22 mouse cellular contexts compared by ENCODE assay signal in the genomic region with DNA sequence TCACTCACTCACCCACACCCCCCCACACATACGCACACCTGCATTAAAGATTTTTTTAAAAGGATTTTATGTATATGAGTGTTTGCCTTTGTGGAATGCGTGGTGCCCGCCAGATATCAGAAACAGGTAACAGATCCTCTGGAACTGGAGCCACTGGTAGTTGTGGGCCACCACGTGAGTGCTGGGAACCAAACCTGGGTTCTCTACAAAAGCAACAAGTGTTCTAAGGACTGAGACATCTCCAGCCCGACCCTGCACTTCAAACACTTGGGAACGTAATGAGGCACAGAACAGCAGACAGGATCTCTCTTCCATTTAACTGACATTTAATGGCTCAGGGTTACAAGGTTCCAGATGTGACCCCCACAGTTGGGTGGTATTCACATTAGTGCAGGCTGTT. TPM values are rescaled to one million over a fixed set of nuclear protein-coding genes. Genes with fewer than 3 reads are reported as not detected.
A peak's percentile ranks its signal among the peaks of the same experiment; 100 is the strongest.
DNase-seq lines count a peak whose midpoint lies in the region; ATAC-seq and TF ChIP-seq lines count a peak whose summit lies in the region.
"Had no signal": no experiment of that assay in that cellular context is flagged by ENCODE, and none has a peak within 500 bp of the region (broad histone marks: within the 10 kb centered on the region; RNA-seq: fewer than 3 reads in every experiment).

No protein-coding gene starts in this region.

- H3K4me1 ChIP-seq in heart, embryonic 10.5 days, result peaks cover 48% of the 10 kb centered on the region
- H3K4me1 ChIP-seq in kidney, embryonic 15.5 days, result peaks cover 19% of the 10 kb centered on the region
- peaks cover 97% of the 10 kb centered on the region for H3K4me1 ChIP-seq in G1E (ENCODE audit: insufficient read depth, low read depth, low read length)
- H3K4me1 ChIP-seq in limb, embryonic 15.5 days, result peaks cover 39% of the 10 kb centered on the region

- DNase-seq in heart, embryonic 10.5 days (ENCODE audit: low spot score), result no peak
- no peak for DNase-seq in heart, postnatal 36 days
- DNase-seq in kidney, postnatal 10 days, result no peak
- no peak for DNase-seq in G1E (ENCODE audit: low spot score)
- DNase-seq in urinary bladder, postnatal 14 days (ENCODE audit: low spot score), result no peak
- DNase-seq in left cerebral cortex, postnatal 25 days (ENCODE audit: low spot score in 2 of 2), result no peak
- DNase-seq: adrenal gland, postnatal 36 days; cerebellum, adult 9-11 months; gastrocnemius, postnatal 25 days; lung, adult 2 months; right cerebral cortex, postnatal 25 days; thymus, postnatal 4 days had no signal

- peak overlapping the region; percentile 77; the same call in 1 of the 2 replicates for H3K27ac ChIP-seq in heart, embryonic 10.5 days
- H3K27ac ChIP-seq in kidney, embryonic 15.5 days, result peak overlapping the region; percentile 76; the same call in 1 of the 2 replicates
- peak overlapping the region; percentile 33; the same call in 1 of the 2 replicates for H3K27ac ChIP-seq in limb, embryonic 15.5 days
- H3K27ac ChIP-seq: hindbrain, embryonic 14.5 days had no signal

- no peak for ATAC-seq in kidney, embryonic 15.5 days (replicated peaks; ENCODE audit: low FRiP score)
- no peak for ATAC-seq in G1E (ENCODE audit: extremely low read depth, insufficient number of reproducible peaks, low FRiP score, poor library complexity, severe bottlenecking)
- ATAC-seq in limb, embryonic 15.5 days (ENCODE audit: insufficient number of reproducible peaks, low FRiP score, low TSS enrichment, low read depth), result no peak
- ATAC-seq: intestine, postnatal 0 days; Patski had no signal

- H3K27me3 ChIP-seq in heart, embryonic 10.5 days (ENCODE audit: insufficient read depth, poor library complexity, severe bottlenecking), result no peaks in the 10 kb centered on the region
- no peaks in the 10 kb centered on the region for H3K27me3 ChIP-seq in kidney, embryonic 15.5 days
- H3K27me3 ChIP-seq in G1E (ENCODE audit: insufficient read depth, low read length), result no peaks in the 10 kb centered on the region
- no peaks in the 10 kb centered on the region for H3K27me3 ChIP-seq in limb, embryonic 15.5 days
- H3K27me3 ChIP-seq: neural tube, embryonic 13.5 days; Patski had no signal

- intact Hi-C loops in heart, postnatal 36 days (cut with DNase I), result no loop called here
- intact Hi-C loops in left cerebral cortex, postnatal 25 days (cut with DNase I), result no loop called here

- no peak overlapping the region for H3K9ac ChIP-seq in kidney, embryonic 15.5 days
- no peak overlapping the region for H3K9ac ChIP-seq in limb, embryonic 15.5 days
- H3K9ac ChIP-seq: hindbrain, embryonic 14.5 days; neural tube, embryonic 13.5 days had no signal

- no peak overlapping the region for H3K4me2 ChIP-seq in kidney, embryonic 15.5 days
- H3K4me2 ChIP-seq in limb, embryonic 15.5 days, result no peak overlapping the region
- H3K4me2 ChIP-seq: hindbrain, embryonic 14.5 days; neural tube, embryonic 13.5 days had no signal

- peaks cover 52% of the 10 kb centered on the region for H3K36me3 ChIP-seq in heart, embryonic 10.5 days
- H3K36me3 ChIP-seq in kidney, embryonic 15.5 days, result peaks cover 68% of the 10 kb centered on the region
- H3K36me3 ChIP-seq in G1E (replicated peaks), result peaks cover 48% of the 10 kb centered on the region
- peaks cover 46% of the 10 kb centered on the region for H3K36me3 ChIP-seq in limb, embryonic 15.5 days

- H3K4me3 ChIP-seq in heart, embryonic 10.5 days, result no peak overlapping the region
- H3K4me3 ChIP-seq in kidney, embryonic 15.5 days (replicated peaks), result no peak overlapping the region
- H3K4me3 ChIP-seq in G1E (ENCODE audit: low read depth, low read length), result peak overlapping the region; percentile 47; the same call in 1 of the 2 replicates
- H3K4me3 ChIP-seq in limb, embryonic 15.5 days, result no peak overlapping the region
- H3K4me3 ChIP-seq: layer of hippocampus, adult 2 months; neural tube, embryonic 13.5 days had no signal

- no peaks in the 10 kb centered on the region for H3K9me3 ChIP-seq in heart, embryonic 10.5 days
- no peaks in the 10 kb centered on the region for H3K9me3 ChIP-seq in kidney, embryonic 15.5 days (replicated peaks)
- no peaks in the 10 kb centered on the region for H3K9me3 ChIP-seq in G1E (replicated peaks)
- no peaks in the 10 kb centered on the region for H3K9me3 ChIP-seq in limb, embryonic 15.5 days
- H3K9me3 ChIP-seq: neural tube, embryonic 13.5 days had no signal

- no peak for TF ChIP-seq CTCF in G1E (IDR thresholded peaks at IDR 0.05; ENCODE audit: low read depth, low read length)

- 64% methylated on average over 6 of the region's 6 CpGs for WGBS in heart, embryonic 10.5 days
- WGBS in kidney, embryonic 15.5 days, result 71% methylated on average over 6 of the region's 6 CpGs
- WGBS in limb, embryonic 15.5 days, result 41% methylated on average over 6 of the region's 6 CpGs

RNA-seq across cellular contexts. Expression of a gene that starts 15.4 kb away (rescaled TPM):
- 58.7 and 77.1 TPM in 2 replicates for polyA plus RNA-seq in heart, embryonic 10.5 days (2016; fragmentation: Nextera tagmentation; extraction: Ambion mirVana)
- 1 to 10 TPM; 5.2 to 5.9 TPM for total RNA-seq in heart, postnatal 36 days (2021)
- polyA plus RNA-seq in kidney, embryonic 15.5 days (2015; fragmentation: Nextera tagmentation; extraction: Ambion mirVana), result 102 and 105 TPM in 2 replicates
- total RNA-seq in G1E (2014; fragmentation: Nextera tagmentation), result 10.8 and 12.0 TPM in 2 replicates
- total RNA-seq in G1E (2017), result 1.9 and 2.0 TPM in 2 replicates
- polyA plus RNA-seq in G1E (2012), result 0.45 and 0.94 TPM in 2 replicates
- polyA plus RNA-seq in limb, embryonic 15.5 days (2015; fragmentation: Nextera tagmentation; extraction: Ambion mirVana), result 73.5 and 76.4 TPM in 2 replicates
- total RNA-seq in left cerebral cortex, postnatal 25 days (2021), result 100 to 1,000 TPM; 162 to 177 TPM

RNA-seq across cellular contexts. Expression of a gene that starts 32.6 kb away (rescaled TPM):
- polyA plus RNA-seq in heart, embryonic 10.5 days (2016; fragmentation: Nextera tagmentation; extraction: Ambion mirVana), result 31.6 and 33.0 TPM in 2 replicates
- 10 to 100 TPM; 28.7 to 32.0 TPM for total RNA-seq in heart, postnatal 36 days (2021)
- 42.0 and 45.5 TPM in 2 replicates for polyA plus RNA-seq in kidney, embryonic 15.5 days (2015; fragmentation: Nextera tagmentation; extraction: Ambion mirVana)
- total RNA-seq in G1E (2014; fragmentation: Nextera tagmentation) (213 and 227 TPM in 2 replicates), G1E (2017) (101 and 104 TPM in 2 replicates)
- polyA plus RNA-seq in G1E (2012), result 201 and 245 TPM in 2 replicates
- 44.9 and 47.8 TPM in 2 replicates for polyA plus RNA-seq in limb, embryonic 15.5 days (2015; fragmentation: Nextera tagmentation; extraction: Ambion mirVana)
- 10 to 100 TPM; 38.1 to 47.0 TPM for total RNA-seq in left cerebral cortex, postnatal 25 days (2021)

RNA-seq across cellular contexts. Expression of a gene that starts 33.4 kb away (rescaled TPM):
- polyA plus RNA-seq in heart, embryonic 10.5 days (2016; fragmentation: Nextera tagmentation; extraction: Ambion mirVana), result 37.5 and 41.2 TPM in 2 replicates
- total RNA-seq in heart, postnatal 36 days (2021), result 10 to 100 TPM; 30.9 to 42.3 TPM
- 45.3 and 49.8 TPM in 2 replicates for polyA plus RNA-seq in kidney, embryonic 15.5 days (2015; fragmentation: Nextera tagmentation; extraction: Ambion mirVana)
- 779 and 780 TPM in 2 replicates for total RNA-seq in G1E (2014; fragmentation: Nextera tagmentation)
- total RNA-seq in G1E (2017), result 554 and 576 TPM in 2 replicates
- 737 and 869 TPM in 2 replicates for polyA plus RNA-seq in G1E (2012)
- polyA plus RNA-seq in limb, embryonic 15.5 days (2015; fragmentation: Nextera tagmentation; extraction: Ambion mirVana), result 40.8 and 47.0 TPM in 2 replicates
- total RNA-seq in left cerebral cortex, postnatal 25 days (2021), result 10 to 100 TPM; 30.6 to 34.9 TPM

RNA-seq across cellular contexts. Expression of a gene that starts 45.6 kb away (rescaled TPM):
- polyA plus RNA-seq in heart, embryonic 10.5 days (2016; fragmentation: Nextera tagmentation; extraction: Ambion mirVana), result not detected in 2 replicates
- not detected for total RNA-seq in heart, postnatal 36 days (2021)
- polyA plus RNA-seq in kidney, embryonic 15.5 days (2015; fragmentation: Nextera tagmentation; extraction: Ambion mirVana), result not detected in 2 replicates
- not detected in 2 replicates for total RNA-seq in G1E (2014; fragmentation: Nextera tagmentation)
- not detected in 2 replicates for total RNA-seq in G1E (2017)
- not detected in 2 replicates for polyA plus RNA-seq in G1E (2012)
- polyA plus RNA-seq in limb, embryonic 15.5 days (2015; fragmentation: Nextera tagmentation; extraction: Ambion mirVana), result not detected in 2 replicates
- total RNA-seq in left cerebral cortex, postnatal 25 days (2021), result not detected
- total RNA-seq: adrenal gland, postnatal 36 days; gastrocnemius, postnatal 25 days; layer of hippocampus, adult 2 months; left cerebral cortex, adult 8-10 months had no signal
- polyA plus RNA-seq: frontal cortex, adult 2 months; hindbrain, embryonic 14.5 days; intestine, postnatal 0 days; lung, adult 2 months; neural tube, embryonic 13.5 days had no signal

RNA-seq across cellular contexts. Expression of a gene that starts 50.6 kb away (rescaled TPM):
- not detected in 2 replicates for polyA plus RNA-seq in heart, embryonic 10.5 days (2016; fragmentation: Nextera tagmentation; extraction: Ambion mirVana)
- not detected for total RNA-seq in heart, postnatal 36 days (2021)
- polyA plus RNA-seq in kidney, embryonic 15.5 days (2015; fragmentation: Nextera tagmentation; extraction: Ambion mirVana), result 0.06 TPM in 1 of 2 replicates, not detected in the other
- total RNA-seq in G1E (2014; fragmentation: Nextera tagmentation), result not detected in 2 replicates
- total RNA-seq in G1E (2017), result 0.06 and 0.22 TPM in 2 replicates
- polyA plus RNA-seq in G1E (2012), result not detected in 2 replicates
- polyA plus RNA-seq in limb, embryonic 15.5 days (2015; fragmentation: Nextera tagmentation; extraction: Ambion mirVana), result 0.05 and 0.07 TPM in 2 replicates
- under 1 TPM; 0.85 to 0.87 TPM for total RNA-seq in left cerebral cortex, postnatal 25 days (2021)
- total RNA-seq: adrenal gland, postnatal 36 days; gastrocnemius, postnatal 25 days; monocyte, adult 5-6 weeks had no signal
- polyA plus RNA-seq: lung, adult 2 months; Patski had no signal

Comparison
In these comparisons a context has a peak if more than half of its experiments do, and no peak if none do; other contexts are left out.
1. RNA of a gene that starts 15.4 kb away (polyA plus RNA-seq): 102 to 105 TPM in kidney, embryonic 15.5 days, 58.7 to 77.1 TPM in heart, embryonic 10.5 days and 73.5 to 76.4 TPM in limb, embryonic 15.5 days; 0.45 to 0.94 TPM in G1E; every median in the first group is over 10 times any median in the second.
2. RNA of a gene that starts 33.4 kb away (polyA plus RNA-seq): 737 to 869 TPM in G1E; 45.3 to 49.8 TPM in kidney, embryonic 15.5 days, 40.8 to 47.0 TPM in limb, embryonic 15.5 days and 37.5 to 41.2 TPM in heart, embryonic 10.5 days; every median in the first group is over 10 times any median in the second.
3. Peak in every context shown above with its lines, with median percentiles within 50 percentile points of each other: H3K27ac ChIP-seq.